Mouse (Mus musculus): Measurements from ENCODE around the gene Phf1. TPM values are rescaled to one million over a fixed set of nuclear protein-coding genes. Genes with fewer than 3 reads are reported as not detected.

Phf1 gene
- polyA plus RNA-seq, 1 experiment = 67.1 TPM

- Histone ChIP-seq H3K36me3 (ENCODE audit: control insufficient read depth, insufficient read depth, low read length) (peaks cover 13% of the 10 kb centered on the region), H3K4me3 (ENCODE audit: low read depth, low read length) (no peak overlapping the region), H3K27me3 (ENCODE audit: control insufficient read depth, insufficient read depth, low read length) (no peaks in the 10 kb centered on the region), H3K4me1 (ENCODE audit: control insufficient read depth, insufficient read depth, insufficient read length, low read length) (no peaks in the 10 kb centered on the region), H3K27ac (ENCODE audit: insufficient read depth, low read depth, low read length) (no peak overlapping the region)
- 44% methylated on average over 2 of the region's 2 CpGs for WGBS
- no peak for TF ChIP-seq POLR2A (IDR thresholded peaks at IDR 0.05; ENCODE audit: low read depth, low read length)
- no peak for TF ChIP-seq CTCF (IDR thresholded peaks at IDR 0.05; ENCODE audit: extremely low read depth, insufficient read length, insufficient replicate concordance, low read depth, low read length)
Observed at GRCm38 (mm10) chr17:26981050-26981449, 48.2 kb downstream of the Phf1 start.

- no peaks in the 10 kb centered on the region for H3K27me3 ChIP-seq (ENCODE audit: control insufficient read depth, insufficient read depth, low read length)
- TF ChIP-seq POLR2A (IDR thresholded peaks at IDR 0.05; ENCODE audit: low read depth, low read length) (no peak), CTCF (IDR thresholded peaks at IDR 0.05; ENCODE audit: extremely low read depth, insufficient read length, insufficient replicate concordance, low read depth, low read length) (no peak)
- no peaks in the 10 kb centered on the region for H3K4me1 ChIP-seq (ENCODE audit: control insufficient read depth, insufficient read depth, insufficient read length, low read length)
- WGBS = 89% methylated on average over 4 of the region's 4 CpGs
- peaks cover 3% of the 10 kb centered on the region; the same call in 1 of the 2 replicates for H3K36me3 ChIP-seq (ENCODE audit: control insufficient read depth, insufficient read depth, low read length)
- H3K27ac ChIP-seq (ENCODE audit: insufficient read depth, low read depth, low read length) = no peak overlapping the region
- H3K4me3 ChIP-seq (ENCODE audit: low read depth, low read length) = no peak overlapping the region
Observed at GRCm38 (mm10) chr17:26983382-26983781, 50.5 kb downstream of the Phf1 start.

GRCm38 (mm10) chr17:26985503-26986179 is 52.8 kb downstream of the Phf1 start:
- H3K36me3 ChIP-seq (ENCODE audit: control insufficient read depth, insufficient read depth, low read length) = no peaks in the 10 kb centered on the region
- H3K4me3 ChIP-seq (ENCODE audit: low read depth, low read length) = no peak overlapping the region
- peaks cover 3% of the 10 kb centered on the region; the same call in 1 of the 2 replicates for H3K4me1 ChIP-seq (ENCODE audit: control insufficient read depth, insufficient read depth, insufficient read length, low read length)
- TF ChIP-seq CTCF (IDR thresholded peaks at IDR 0.05; ENCODE audit: extremely low read depth, insufficient read length, insufficient replicate concordance, low read depth, low read length) (no peak), POLR2A (IDR thresholded peaks at IDR 0.05; ENCODE audit: low read depth, low read length) (no peak)
- H3K27ac ChIP-seq (ENCODE audit: insufficient read depth, low read depth, low read length) = no peak overlapping the region
- H3K27me3 ChIP-seq (ENCODE audit: control insufficient read depth, insufficient read depth, low read length) = no peaks in the 10 kb centered on the region
- 53% methylated on average over 10 of the region's 10 CpGs for WGBS

Other genes starting within 250 kb of the Phf1 start
- 0.58 and 2.8 TPM in 2 replicates for gene Crebrf, start 217.4 kb upstream of the Phf1 start, polyA plus RNA-seq (2012; rRNA removed)
- 9.7 and 14.4 TPM in 2 replicates for gene Bnip1, start 152.0 kb upstream of the Phf1 start, polyA plus RNA-seq (2012; rRNA removed)
- gene Nkx2-5, start 88.0 kb upstream of the Phf1 start, polyA plus RNA-seq (2012; rRNA removed) = 0.11 and 3.5 TPM in 2 replicates
- gene Kifc5b, start 16.0 kb upstream of the Phf1 start, polyA plus RNA-seq (2012; rRNA removed) = 2.5 and 3.7 TPM in 2 replicates
- gene Cuta, start 6.5 kb downstream of the Phf1 start, polyA plus RNA-seq (2012; rRNA removed) = 83.4 and 151 TPM in 2 replicates
- gene Syngap1, start 8.2 kb downstream of the Phf1 start, polyA plus RNA-seq (2012; rRNA removed) = 5.8 and 8.6 TPM in 2 replicates
- 4.7 and 9.1 TPM in 2 replicates for gene Zbtb9, start 40.1 kb downstream of the Phf1 start, polyA plus RNA-seq (2012; rRNA removed)
- gene Bak1, start 96.0 kb downstream of the Phf1 start, polyA plus RNA-seq (2012; rRNA removed) = 113 and 265 TPM in 2 replicates
- 46.1 and 66.7 TPM in 2 replicates for gene Itpr3, start 124.3 kb downstream of the Phf1 start, polyA plus RNA-seq (2012; rRNA removed)
- 103 and 126 TPM in 2 replicates for gene Uqcc2, start 200.9 kb downstream of the Phf1 start, polyA plus RNA-seq (2012; rRNA removed)
- gene Ip6k3, start 234.7 kb downstream of the Phf1 start, polyA plus RNA-seq (2012; rRNA removed) = 0.08 TPM in 1 of 2 replicates, not detected in the other